Mouse (Mus musculus): Measurements from ENCODE around the gene Rere. TPM values are rescaled to one million over a fixed set of nuclear protein-coding genes. Genes with fewer than 3 reads are reported as not detected.

Gene Rere
- total and polyA plus RNA-seq, 3 experiments: 19.3 to 46.4 (median 39.0) TPM

DNA sequence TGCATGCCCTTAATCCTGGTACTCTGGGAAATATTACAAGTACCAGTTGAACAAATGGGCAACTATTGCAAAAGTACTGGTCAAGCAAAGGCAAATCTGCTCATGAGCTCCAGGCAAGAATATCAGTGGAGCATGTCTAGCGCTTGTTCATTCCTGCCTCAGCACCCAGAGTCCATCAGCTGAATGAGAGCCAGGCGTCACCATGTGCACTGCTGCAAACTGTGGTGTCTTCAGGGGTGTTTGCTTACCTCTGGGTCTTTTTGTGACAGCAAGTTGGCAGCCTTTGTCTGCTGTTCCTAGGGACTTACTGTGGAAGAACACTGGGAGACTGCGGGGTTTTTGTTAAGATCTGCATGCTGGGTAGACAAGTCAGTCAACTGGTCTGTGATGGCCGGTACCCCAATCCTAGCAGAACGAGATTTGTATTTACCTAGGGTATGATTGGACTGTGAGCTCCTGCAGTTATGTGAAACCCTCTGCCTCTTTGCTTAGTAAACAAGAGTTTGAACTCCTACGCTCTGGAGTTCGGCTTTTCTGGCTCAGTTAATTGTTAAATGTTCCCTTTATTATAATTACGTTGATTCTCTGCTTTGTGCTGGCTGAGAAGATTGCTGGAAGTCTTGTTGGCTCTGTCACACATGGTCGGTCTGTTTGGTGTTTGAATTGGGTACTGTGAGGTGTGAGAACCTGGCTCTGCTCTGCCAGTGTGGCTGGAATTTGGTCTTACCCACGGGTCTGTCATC, 134.0 kb downstream of the Rere start:
- whole genome bisulfite sequencing: 83% methylated on average over 10 of the region's 10 CpGs
- intact Hi-C loops (cut with DNase I): no loop called here

DNA sequence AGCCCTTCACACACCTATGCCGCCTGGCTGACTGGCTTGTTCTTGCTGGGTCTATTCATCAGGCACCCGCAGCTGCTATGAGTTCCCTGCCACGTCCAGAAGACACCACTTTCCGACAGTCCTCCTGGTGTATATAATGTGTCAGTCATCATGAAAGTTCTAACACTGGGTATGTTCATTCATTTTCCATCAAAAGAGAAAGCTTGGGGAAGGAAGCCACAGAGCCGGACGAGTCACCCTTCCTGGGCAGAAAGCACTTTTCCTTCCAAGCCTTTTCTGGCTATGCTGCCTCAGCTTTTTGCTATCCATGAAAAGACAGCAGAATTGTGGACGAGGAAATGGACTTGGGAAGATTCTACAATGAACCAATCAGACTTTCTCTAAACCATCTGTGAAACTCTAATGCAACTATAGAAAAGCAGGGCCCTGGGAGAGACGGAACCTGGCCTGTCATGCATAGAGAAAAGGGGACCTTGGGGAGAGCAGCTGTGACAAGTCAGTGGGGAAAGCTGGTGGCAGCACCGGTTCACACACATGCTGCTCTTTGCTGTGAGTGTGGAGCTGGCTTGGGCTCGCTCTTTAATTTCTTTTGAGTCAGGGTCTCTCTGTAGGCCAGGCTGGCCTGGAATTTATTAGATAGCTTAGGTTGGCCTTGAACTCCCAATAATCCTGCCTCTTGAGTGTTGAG, 139.3 kb downstream of the Rere start:
- H3K4me1 ChIP-seq (ENCODE audit: control insufficient read depth, insufficient read depth, low read length): no peaks in the 10 kb centered on the region; the same call in 1 of the 2 replicates
- H3K36me3 ChIP-seq (ENCODE audit: control insufficient read depth, insufficient read depth, low read length): no peaks in the 10 kb centered on the region
- no peaks in the 10 kb centered on the region for H3K27me3 ChIP-seq (ENCODE audit: control insufficient read depth, insufficient read depth, low read length)
- WGBS: 69% methylated on average over 10 of the region's 10 CpGs
- DNase-seq: no peak
- TF ChIP-seq POLR2A (IDR thresholded peaks at IDR 0.05; ENCODE audit: insufficient read depth, low read depth, low read length): no peak
- no peak for TF ChIP-seq EP300 (IDR thresholded peaks at IDR 0.05; ENCODE audit: insufficient read depth, low read depth, low read length)
- TF ChIP-seq CTCF (IDR thresholded peaks at IDR 0.05): no peak
- no peak overlapping the region for H3K9ac ChIP-seq (ENCODE audit: low read depth, low read length)
- intact Hi-C loops (cut with DNase I): no loop called here
- H3K79me2 ChIP-seq (replicated peaks; ENCODE audit: control insufficient read depth, insufficient read depth, low read length): no peaks in the 10 kb centered on the region
- no peak overlapping the region for H3K4me3 ChIP-seq
- H3K27ac ChIP-seq: no peak overlapping the region

More for the DNA sequence above, 134.0 kb downstream of the Rere start:
- no peak overlapping the region for H3K4me3 ChIP-seq
- H3K79me2 ChIP-seq (replicated peaks; ENCODE audit: control insufficient read depth, insufficient read depth, low read length): peaks cover 3% of the 10 kb centered on the region; the same call in 1 of the 2 replicates
- TF ChIP-seq EP300 (IDR thresholded peaks at IDR 0.05; ENCODE audit: insufficient read depth, low read depth, low read length): no peak
- TF ChIP-seq CTCF (IDR thresholded peaks at IDR 0.05): no peak
- TF ChIP-seq POLR2A (IDR thresholded peaks at IDR 0.05; ENCODE audit: insufficient read depth, low read depth, low read length): no peak
- DNase-seq: no peak
- H3K27ac ChIP-seq: no peak overlapping the region
- H3K4me1 ChIP-seq (ENCODE audit: control insufficient read depth, insufficient read depth, low read length): peaks cover 1% of the 10 kb centered on the region
- H3K27me3 ChIP-seq (ENCODE audit: control insufficient read depth, insufficient read depth, low read length): no peaks in the 10 kb centered on the region
- no peaks in the 10 kb centered on the region; the same call in 1 of the 2 replicates for H3K36me3 ChIP-seq (ENCODE audit: control insufficient read depth, insufficient read depth, low read length)
- H3K9ac ChIP-seq (ENCODE audit: low read depth, low read length): no peak overlapping the region

DNA sequence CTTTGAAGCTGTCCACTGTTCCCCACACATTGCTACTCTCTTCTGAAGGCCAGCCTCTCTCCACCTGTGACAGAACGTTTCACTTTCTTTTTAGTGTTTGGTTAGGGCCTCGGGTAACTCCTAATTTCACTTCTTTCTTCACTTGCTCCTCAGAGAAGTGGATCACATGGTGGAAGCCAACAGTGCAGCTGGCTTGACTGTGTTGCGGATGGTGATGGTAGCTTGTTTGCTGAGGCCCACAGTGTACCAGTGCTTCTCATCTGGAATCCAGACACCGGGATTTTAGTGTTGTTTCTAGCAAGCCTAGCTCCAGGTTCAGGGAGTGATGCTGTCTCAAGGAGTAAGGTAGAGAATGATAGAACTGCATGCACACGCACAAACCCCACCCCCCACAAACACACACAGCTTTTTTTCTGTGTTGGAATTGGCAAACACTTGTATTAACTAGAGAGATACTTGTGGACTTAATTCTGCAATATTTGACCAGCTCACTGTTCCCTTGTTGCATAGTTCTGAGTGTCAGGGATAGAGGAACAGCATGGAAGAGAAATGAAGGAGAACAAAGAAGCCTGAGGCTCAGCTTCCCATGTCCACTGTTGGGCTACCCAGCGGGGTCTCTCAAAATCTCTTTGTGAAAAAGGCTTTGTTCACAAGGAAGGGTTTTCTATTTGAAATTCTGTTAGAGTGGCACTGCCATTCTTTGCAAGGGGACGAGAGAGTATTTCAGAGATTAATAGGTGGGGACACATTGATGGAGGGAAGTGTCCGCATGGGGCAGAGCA, 144.8 kb downstream of the Rere start:
- Histone ChIP-seq H3K4me3 (no peak overlapping the region), H3K9ac (ENCODE audit: low read depth, low read length) (no peak overlapping the region), H3K36me3 (ENCODE audit: control insufficient read depth, insufficient read depth, low read length) (no peaks in the 10 kb centered on the region), H3K79me2 (replicated peaks; ENCODE audit: control insufficient read depth, insufficient read depth, low read length) (no peaks in the 10 kb centered on the region), H3K4me1 (ENCODE audit: control insufficient read depth, insufficient read depth, low read length) (no peaks in the 10 kb centered on the region), H3K27me3 (ENCODE audit: control insufficient read depth, insufficient read depth, low read length) (no peaks in the 10 kb centered on the region), H3K27ac (no peak overlapping the region)
- intact Hi-C loops (cut with DNase I): no loop called here
- 74% methylated on average over 8 of the region's 8 CpGs for WGBS
- DNase-seq: no peak
- TF ChIP-seq EP300 (IDR thresholded peaks at IDR 0.05; ENCODE audit: insufficient read depth, low read depth, low read length) (no peak), POLR2A (IDR thresholded peaks at IDR 0.05; ENCODE audit: insufficient read depth, low read depth, low read length) (no peak), CTCF (IDR thresholded peaks at IDR 0.05) (no peak)

DNA sequence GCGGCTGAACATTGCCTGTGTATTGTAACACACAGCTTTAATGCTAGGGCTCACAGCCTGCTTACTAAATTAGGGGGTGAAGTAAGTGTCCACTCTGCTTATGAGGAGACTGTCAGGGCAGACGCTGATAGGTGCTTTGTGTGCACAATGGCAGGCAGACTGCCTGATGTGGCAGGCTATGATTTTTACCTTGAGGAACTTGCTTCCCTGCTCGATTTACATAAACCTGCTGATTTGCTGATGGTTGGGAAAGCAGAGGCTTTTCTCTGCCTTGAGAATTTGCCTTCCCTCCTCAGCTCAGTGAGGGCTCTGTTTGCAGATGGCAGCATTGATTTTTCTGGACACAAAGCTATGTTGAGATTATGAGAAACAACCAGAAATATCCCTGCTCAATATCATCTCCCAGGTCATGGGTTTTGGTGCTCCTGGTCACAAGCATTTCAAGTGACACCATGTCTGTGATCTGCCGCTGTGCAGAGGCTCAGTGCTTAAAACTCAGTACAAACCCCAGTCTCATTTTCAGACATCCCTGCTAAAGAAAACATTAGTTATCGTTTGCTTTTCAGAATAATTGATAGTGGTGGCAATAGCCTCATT, 145.5 kb downstream of the Rere start:
- Histone ChIP-seq H3K4me1 (ENCODE audit: control insufficient read depth, insufficient read depth, low read length) (no peaks in the 10 kb centered on the region), H3K36me3 (ENCODE audit: control insufficient read depth, insufficient read depth, low read length) (no peaks in the 10 kb centered on the region), H3K79me2 (replicated peaks; ENCODE audit: control insufficient read depth, insufficient read depth, low read length) (0 out of 2 replicates have a peak, but pooled peaks cover 1% of the 10 kb centered on the region), H3K27me3 (ENCODE audit: control insufficient read depth, insufficient read depth, low read length) (no peaks in the 10 kb centered on the region), H3K9ac (ENCODE audit: low read depth, low read length) (no peak overlapping the region), H3K4me3 (no peak overlapping the region), H3K27ac (no peak overlapping the region)
- DNase-seq: no peak
- intact Hi-C loops (cut with DNase I): no loop called here
- TF ChIP-seq EP300 (IDR thresholded peaks at IDR 0.05; ENCODE audit: insufficient read depth, low read depth, low read length): no peak
- no peak for TF ChIP-seq POLR2A (IDR thresholded peaks at IDR 0.05; ENCODE audit: insufficient read depth, low read depth, low read length)
- no peak for TF ChIP-seq CTCF (IDR thresholded peaks at IDR 0.05)
- 57% methylated on average over 5 of the region's 5 CpGs for WGBS

DNA sequence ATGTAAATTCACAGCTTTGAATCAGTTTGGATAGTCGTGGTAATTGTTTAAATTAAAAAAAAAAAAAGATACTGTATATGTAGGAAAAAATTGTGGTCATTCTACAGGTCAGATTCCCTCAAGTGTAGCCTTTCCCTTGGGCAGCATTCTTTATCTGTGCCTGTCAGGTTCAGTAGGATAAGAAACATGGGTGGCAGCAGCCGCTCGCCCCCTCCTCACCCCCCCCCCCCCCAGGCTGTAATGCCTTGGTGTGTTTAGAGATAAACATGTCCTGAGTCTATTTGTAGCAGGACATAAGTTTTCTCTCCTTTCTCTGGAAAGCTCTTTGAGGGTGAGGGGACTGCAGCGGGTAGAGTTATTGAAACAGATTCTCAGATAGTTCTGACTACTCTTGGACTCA, 147.3 kb downstream of the Rere start:
- Histone ChIP-seq H3K4me1 (ENCODE audit: control insufficient read depth, insufficient read depth, low read length) (no peaks in the 10 kb centered on the region), H3K79me2 (replicated peaks; ENCODE audit: control insufficient read depth, insufficient read depth, low read length) (0 out of 2 replicates have a peak, but pooled peaks cover 1% of the 10 kb centered on the region), H3K9ac (ENCODE audit: low read depth, low read length) (no peak overlapping the region), H3K27me3 (ENCODE audit: control insufficient read depth, insufficient read depth, low read length) (no peaks in the 10 kb centered on the region), H3K27ac (no peak overlapping the region), H3K4me3 (no peak overlapping the region), H3K36me3 (ENCODE audit: control insufficient read depth, insufficient read depth, low read length) (no peaks in the 10 kb centered on the region)
- no peak for DNase-seq
- 55% methylated on average over 4 of the region's 4 CpGs for WGBS
- intact Hi-C loops (cut with DNase I): no loop called here
- TF ChIP-seq CTCF (IDR thresholded peaks at IDR 0.05) (no peak), EP300 (IDR thresholded peaks at IDR 0.05; ENCODE audit: insufficient read depth, low read depth, low read length) (no peak), POLR2A (IDR thresholded peaks at IDR 0.05; ENCODE audit: insufficient read depth, low read depth, low read length) (no peak)

All from heart, adult 2 months (tissue).